Mouse (Mus musculus) cortical plate, adult 2 months (tissue): ENCODE data around the gene Cspg5.

ENCODE experiments used
- CTCF ChIP-seq: fragments of 200-500 bp; IDR thresholded peaks from 2 replicates; pipeline ENCODE4 v1.5.1; 2011; ENCODE audit warnings: mild to moderate bottlenecking, control low read depth, low read length; ENCODE audit not compliant: insufficient read depth; ENCODE audit errors: extremely low read depth
- POLR2A ChIP-seq: fragments of 200-500 bp; IDR thresholded peaks from 2 replicates; pipeline ENCODE4 v1.6.1; 2011; ENCODE audit warnings: mild to moderate bottlenecking, low read length, control low read depth; ENCODE audit not compliant: insufficient read depth; ENCODE audit errors: extremely low read depth

GRCm38 (mm10) chr9:110287321-110287924 is 43.8 kb downstream of the Cspg5 start:
- TF ChIP-seq POLR2A = no peak
- TF ChIP-seq CTCF = no peak
